Mouse (Mus musculus) intestine, postnatal 0 days (tissue): ENCODE measurements around the gene Baz1a. TPM values are rescaled to one million over a fixed set of nuclear protein-coding genes. Genes with fewer than 3 reads are reported as not detected.
A peak's percentile ranks its signal among the peaks of the same experiment; 100 is the strongest.
"Not testable (repeated sequence)": the region's sequence is repeated elsewhere in the genome, so short reads cannot be mapped to it uniquely, and the experiment has no call there.

Source experiments
- ATAC-seq: fragments of 200-750 bp; cut with Nextera tagmentation; 2 replicates; pipeline ENCODE4 v1.8.0; 2017; ENCODE audit warnings: mild to moderate bottlenecking, moderate TSS enrichment, moderate library complexity
- H3K27ac ChIP-seq: fragments of 300-500 bp; sonication (generic); 2 replicates; pipeline ENCODE4 v1.5.1; 2014; ENCODE audit warnings: mild to moderate bottlenecking, low read depth, low read length, moderate library complexity
- H3K27me3 ChIP-seq: fragments of 300-500 bp; sonication (generic); replicated peaks from 2 replicates; pipeline ENCODE4 v1.6.1; 2014; ENCODE audit warnings: low read length, mixed read lengths; ENCODE audit not compliant: control insufficient read depth, insufficient read depth
- H3K36me3 ChIP-seq: fragments of 300-500 bp; sonication (generic); 2 replicates; pipeline ENCODE4 v1.6.1; 2014; ENCODE audit warnings: mild to moderate bottlenecking, moderate library complexity; ENCODE audit not compliant: control insufficient read depth, insufficient read depth
- H3K4me1 ChIP-seq: fragments of 300-500 bp; sonication (generic); replicated peaks from 2 replicates; pipeline ENCODE4 v1.6.1; 2014; ENCODE audit warnings: antibody characterized with exemption, low read length, mixed read lengths; ENCODE audit not compliant: control insufficient read depth, insufficient read depth
- H3K4me2 ChIP-seq: fragments of 300-500 bp; sonication (generic); replicated peaks from 2 replicates; pipeline ENCODE4 v1.6.1; 2014; ENCODE audit warnings: low read depth, mild to moderate bottlenecking, moderate library complexity
- H3K4me3 ChIP-seq: fragments of 300-500 bp; sonication (generic); 2 replicates; pipeline ENCODE4 v1.5.1; 2014; ENCODE audit warnings: low read depth, low read length
- H3K9ac ChIP-seq: fragments of 300-500 bp; sonication (generic); 2 replicates; pipeline ENCODE4 v1.6.1; 2014; ENCODE audit warnings: mild to moderate bottlenecking, low read depth, low read length
- H3K9me3 ChIP-seq: fragments of 300-500 bp; sonication (generic); 2 replicates; pipeline ENCODE4 v1.6.1; 2016; ENCODE audit warnings: mixed run types; ENCODE audit not compliant: control insufficient read depth
- CTCF ChIP-seq: sonication (generic); IDR thresholded peaks from 2 replicates; pipeline ENCODE4 v1.5.1; 2016; ENCODE audit warnings: low read depth, mild to moderate bottlenecking, control low read depth, antibody characterized with exemption, moderate library complexity
- WGBS: fragments of 180-500 bp; shearing (Covaris S2); extraction: QIAGEN DNeasy Blood & Tissue Kit; methylation state at CpG from one replicate; pipeline ENCODE4 v1.1.7; 2014; 5-methylcytosine and 5-hydroxymethylcytosine counted together
- polyA plus RNA-seq: library from polyadenylated mRNA; unstranded; fragments of >200 nt; fragmentation: Nextera tagmentation; extraction: Ambion mirVana; gene quantifications from 2 replicates; pipeline ENCODE4 v1.2.1, GENCODE M21; 2015

Gene Baz1a
- polyA plus RNA-seq, 1 experiment from 2014 or later, result 15.3 TPM

GRCm38 (mm10) chr12:54969033-54969432, 45.1 kb downstream of the Baz1a start:
- Histone ChIP-seq H3K27me3 (no peaks in the 10 kb centered on the region), H3K4me3 (no peak overlapping the region), H3K4me1 (no peaks in the 10 kb centered on the region), H3K4me2 (no peak overlapping the region), H3K36me3 (peaks cover 40% of the 10 kb centered on the region), H3K9me3 (no peaks in the 10 kb centered on the region), H3K27ac (no peak overlapping the region), H3K9ac (no peak overlapping the region)
- 61% methylated on average over 3 of the region's 3 CpGs for WGBS
- no peak for TF ChIP-seq CTCF
- ATAC-seq, result no peak

GRCm38 (mm10) chr12:54965532-54966160, 48.5 kb downstream of the Baz1a start:
- no peaks in the 10 kb centered on the region for H3K27me3 ChIP-seq

GRCm38 (mm10) chr12:54959569-54959968, 54.6 kb downstream of the Baz1a start:
- no peaks in the 10 kb centered on the region for H3K27me3 ChIP-seq
- WGBS, result 19% methylated on average over 2 of the region's 2 CpGs

More at GRCm38 (mm10) chr12:54965532-54966160, 48.5 kb downstream of the Baz1a start:
- peaks cover 23% of the 10 kb centered on the region for H3K36me3 ChIP-seq
- H3K4me3 ChIP-seq, result no peak overlapping the region
- no peak for TF ChIP-seq CTCF
- H3K9ac ChIP-seq, result no peak overlapping the region
- no peaks in the 10 kb centered on the region for H3K4me1 ChIP-seq
- ATAC-seq, result no peak
- H3K9me3 ChIP-seq, result no peaks in the 10 kb centered on the region
- no peak overlapping the region for H3K4me2 ChIP-seq
- no peak overlapping the region for H3K27ac ChIP-seq
- 95% methylated on average over 4 of the region's 4 CpGs for WGBS

GRCm38 (mm10) chr12:54956974-54957373, 57.2 kb downstream of the Baz1a start:
- no peak overlapping the region for H3K4me2 ChIP-seq
- ATAC-seq, result no peak
- H3K27ac ChIP-seq, result no peak overlapping the region
- no peaks in the 10 kb centered on the region for H3K27me3 ChIP-seq
- H3K36me3 ChIP-seq, result peaks cover 11% of the 10 kb centered on the region; the same call in 1 of the 2 replicates
- no peak overlapping the region for H3K4me3 ChIP-seq
- H3K9ac ChIP-seq, result no peak overlapping the region
- TF ChIP-seq CTCF, result no peak
- no peaks in the 10 kb centered on the region for H3K9me3 ChIP-seq
- 82% methylated on average over 2 of the region's 2 CpGs for WGBS
- no peaks in the 10 kb centered on the region for H3K4me1 ChIP-seq

More at GRCm38 (mm10) chr12:54959569-54959968, 54.6 kb downstream of the Baz1a start:
- Histone ChIP-seq H3K4me2 (no peak overlapping the region), H3K9me3 (no peaks in the 10 kb centered on the region), H3K36me3 (peaks cover 6% of the 10 kb centered on the region; the same call in 1 of the 2 replicates), H3K4me3 (no peak overlapping the region), H3K9ac (no peak overlapping the region), H3K27ac (no peak overlapping the region), H3K4me1 (no peaks in the 10 kb centered on the region)
- ATAC-seq, result no peak
- no peak for TF ChIP-seq CTCF

GRCm38 (mm10) chr12:54956457-54956856, 57.7 kb downstream of the Baz1a start:
- H3K27me3 ChIP-seq, result no peaks in the 10 kb centered on the region
- no peaks in the 10 kb centered on the region for H3K9me3 ChIP-seq
- no peak for TF ChIP-seq CTCF
- no peak for ATAC-seq
- H3K4me2 ChIP-seq, result no peak overlapping the region
- no peak overlapping the region for H3K27ac ChIP-seq
- peaks cover 11% of the 10 kb centered on the region; the same call in 1 of the 2 replicates for H3K36me3 ChIP-seq
- H3K4me3 ChIP-seq, result no peak overlapping the region
- H3K4me1 ChIP-seq, result no peaks in the 10 kb centered on the region
- H3K9ac ChIP-seq, result no peak overlapping the region
- WGBS, result 93% methylated on average over 4 of the region's 4 CpGs

GRCm38 (mm10) chr12:54946116-54946515, 68.0 kb downstream of the Baz1a start:
- Histone ChIP-seq H3K9me3 (no peaks in the 10 kb centered on the region), H3K4me3 (no peak overlapping the region), H3K9ac (no peak overlapping the region), H3K4me1 (no peaks in the 10 kb centered on the region), H3K27me3 (no peaks in the 10 kb centered on the region), H3K27ac (no peak overlapping the region), H3K4me2 (no peak overlapping the region), H3K36me3 (peaks cover 13% of the 10 kb centered on the region)
- no peak for TF ChIP-seq CTCF
- WGBS, result 89% methylated on average over 6 of the region's 6 CpGs
- no peak for ATAC-seq

GRCm38 (mm10) chr12:54942586-54943157, 71.5 kb downstream of the Baz1a start:
- H3K4me3 ChIP-seq, H3K9me3 ChIP-seq, H3K27ac ChIP-seq, H3K4me2 ChIP-seq, ATAC-seq, H3K9ac ChIP-seq, H3K4me1 ChIP-seq, H3K27me3 ChIP-seq: not testable (repeated sequence)
- WGBS, result 92% methylated on average over 6 of the region's 6 CpGs
- peaks cover 21% of the 10 kb centered on the region for H3K36me3 ChIP-seq

GRCm38 (mm10) chr12:54937581-54938343, 76.4 kb downstream of the Baz1a start:
- peak; percentile 89 for ATAC-seq
- WGBS, result 82% methylated on average over 5 of the region's 5 CpGs

More at GRCm38 (mm10) chr12:54937581-54938343, 76.4 kb downstream of the Baz1a start:
- not testable (repeated sequence) for H3K27ac ChIP-seq, H3K4me1 ChIP-seq, H3K9ac ChIP-seq, H3K9me3 ChIP-seq, H3K4me2 ChIP-seq, H3K27me3 ChIP-seq, H3K4me3 ChIP-seq
- peaks cover 29% of the 10 kb centered on the region; the same call in 1 of the 2 replicates for H3K36me3 ChIP-seq
